Mouse (Mus musculus) myocyte (in vitro differentiated cells): ENCODE measurements around the gene Ift88. TPM values are rescaled to one million over a fixed set of nuclear protein-coding genes. Genes with fewer than 3 reads are reported as not detected.

Experiments used
- H3K27me3 ChIP-seq: one replicate; pipeline ENCODE4 v1.6.1; 2011; ENCODE audit not compliant: control insufficient read depth, insufficient read depth, insufficient read length
- H3K36me3 ChIP-seq: one replicate; pipeline ENCODE4 v1.6.1; 2011; ENCODE audit not compliant: control insufficient read depth, insufficient read depth
- H3K4me2 ChIP-seq: one replicate; pipeline ENCODE4 v1.6.1; 2011; ENCODE audit warnings: low read depth, control low read depth
- H3K4me3 ChIP-seq: one replicate; pipeline ENCODE4 v1.5.1; 2011; ENCODE audit warnings: mild to moderate bottlenecking, control low read depth, moderate library complexity
- H3K79me2 ChIP-seq: one replicate; pipeline ENCODE4 v1.6.1; 2011; ENCODE audit not compliant: control insufficient read depth, insufficient read depth
- H3ac ChIP-seq: one replicate; pipeline ENCODE4 v1.6.1; 2011; ENCODE audit not compliant: control insufficient read depth, insufficient read length
- CEBPB ChIP-seq: IDR thresholded peaks from 2 replicates; pipeline ENCODE4 v1.6.1; 2011; ENCODE audit warnings: mild to moderate bottlenecking, moderate library complexity; ENCODE audit not compliant: poor library complexity, insufficient read depth, severe bottlenecking
- E2F4 ChIP-seq: IDR thresholded peaks from one replicate; pipeline ENCODE4 v1.6.1; 2011; ENCODE audit warnings: mild to moderate bottlenecking, control low read depth, moderate library complexity; ENCODE audit not compliant: insufficient read depth
- MAX ChIP-seq: IDR thresholded peaks from one replicate; pipeline ENCODE4 v1.6.1; 2011; ENCODE audit warnings: low read depth, mild to moderate bottlenecking, control low read depth
- MYOD1 ChIP-seq, 3 experiments: IDR thresholded peaks; one replicate each; pipeline ENCODE4 v1.6.1; 2011; ENCODE audit warnings: control low read depth in 2 of 3, low read depth in 2 of 3, mild to moderate bottlenecking in 2 of 3, moderate library complexity in 1 of 3; ENCODE audit not compliant: insufficient read length in 2 of 3, control insufficient read depth in 1 of 3
- MYOG ChIP-seq, 3 experiments: IDR thresholded peaks; one replicate each; pipeline ENCODE4 v1.6.1; 2011; ENCODE audit warnings: control low read depth in 2 of 3, low read depth in 2 of 3, mild to moderate bottlenecking in 2 of 3; ENCODE audit not compliant: insufficient read length in 2 of 3, control insufficient read depth in 1 of 3, insufficient read depth in 1 of 3
- POLR2A ChIP-seq: IDR thresholded peaks from one replicate; pipeline ENCODE4 v1.6.1; 2011; ENCODE audit warnings: low read depth, mild to moderate bottlenecking, control low read depth, moderate library complexity; ENCODE audit not compliant: insufficient read length
- POLR2AphosphoS2 ChIP-seq: IDR thresholded peaks from one replicate; pipeline ENCODE4 v1.6.1; 2011; ENCODE audit warnings: low read depth, control low read depth; ENCODE audit not compliant: insufficient read length
- REST ChIP-seq: IDR thresholded peaks from one replicate; pipeline ENCODE4 v1.6.1; 2011; ENCODE audit warnings: mild to moderate bottlenecking, control low read depth, moderate library complexity; ENCODE audit not compliant: insufficient read depth, insufficient read length
- SRF ChIP-seq: IDR thresholded peaks from one replicate; pipeline ENCODE4 v1.6.1; 2011; ENCODE audit warnings: low read depth; ENCODE audit not compliant: control insufficient read depth, insufficient read length
- TCF12 ChIP-seq: IDR thresholded peaks from one replicate; pipeline ENCODE4 v1.6.1; 2011; ENCODE audit warnings: mild to moderate bottlenecking, control low read depth; ENCODE audit not compliant: poor library complexity, insufficient read depth, severe bottlenecking
- TCF3 ChIP-seq: IDR thresholded peaks from one replicate; pipeline ENCODE4 v1.6.1; 2011; ENCODE audit warnings: low read depth, control low read depth; ENCODE audit not compliant: insufficient read length
- USF1 ChIP-seq: IDR thresholded peaks from one replicate; pipeline ENCODE4 v1.6.1; 2011; ENCODE audit warnings: low read depth, mild to moderate bottlenecking, control low read depth, moderate library complexity
- polyA plus RNA-seq: library from polyadenylated mRNA; unstranded; fragments of >200 nt; fragmentation: generic; extraction: Trizol; gene quantifications from one replicate; pipeline ENCODE4 v1.2.1, GENCODE M21; 2012; ENCODE audit warnings: missing spikeins

Ift88 gene
- polyA plus RNA-seq, 1 experiment, result 2.8 TPM

DNA sequence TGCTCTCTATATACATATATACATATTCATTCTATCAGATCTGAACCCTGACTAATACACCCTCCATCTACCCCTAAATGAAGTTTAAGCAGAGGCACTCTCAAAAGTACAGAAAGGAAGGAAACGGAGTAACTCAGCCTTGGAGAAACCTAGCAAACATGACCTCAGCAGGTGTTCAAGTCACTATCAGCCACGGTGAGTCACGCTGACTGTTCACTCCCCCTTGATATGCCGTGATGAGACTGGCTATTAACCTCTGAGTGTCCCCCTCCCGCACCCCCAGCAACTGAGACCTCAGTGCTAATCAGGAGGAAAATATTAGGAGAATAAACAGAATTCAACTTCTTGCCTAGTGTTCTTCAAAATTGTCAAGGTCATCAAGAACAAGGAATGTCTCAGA lies 38.2 kb upstream of the Ift88 start:
- no peak overlapping the region for H3K4me3 ChIP-seq
- H3K36me3 ChIP-seq, result no peaks in the 10 kb centered on the region
- no peak for TF ChIP-seq REST
- TF ChIP-seq TCF12, result no peak
- TF ChIP-seq MAX, result no peak
- TF ChIP-seq E2F4, result no peak
- no peak for TF ChIP-seq POLR2AphosphoS2
- TF ChIP-seq USF1, result no peak
- TF ChIP-seq MYOG (IDR thresholded peaks at IDR 0.05; ENCODE audit: control insufficient read depth in 1 of 3, insufficient read depth in 1 of 3, insufficient read length in 2 of 3, low read depth in 2 of 3), result no peak
- no peak for TF ChIP-seq MYOD1 (IDR thresholded peaks at IDR 0.05; ENCODE audit: control insufficient read depth in 1 of 3, insufficient read length in 2 of 3, low read depth in 2 of 3)
- no peak for TF ChIP-seq CEBPB
- no peak for TF ChIP-seq POLR2A
- no peak for TF ChIP-seq SRF
- TF ChIP-seq TCF3, result no peak
- no peak overlapping the region for H3K4me2 ChIP-seq
- H3K79me2 ChIP-seq, result no peaks in the 10 kb centered on the region
- H3ac ChIP-seq, result no peak overlapping the region
- H3K27me3 ChIP-seq, result peaks cover 11% of the 10 kb centered on the region

DNA sequence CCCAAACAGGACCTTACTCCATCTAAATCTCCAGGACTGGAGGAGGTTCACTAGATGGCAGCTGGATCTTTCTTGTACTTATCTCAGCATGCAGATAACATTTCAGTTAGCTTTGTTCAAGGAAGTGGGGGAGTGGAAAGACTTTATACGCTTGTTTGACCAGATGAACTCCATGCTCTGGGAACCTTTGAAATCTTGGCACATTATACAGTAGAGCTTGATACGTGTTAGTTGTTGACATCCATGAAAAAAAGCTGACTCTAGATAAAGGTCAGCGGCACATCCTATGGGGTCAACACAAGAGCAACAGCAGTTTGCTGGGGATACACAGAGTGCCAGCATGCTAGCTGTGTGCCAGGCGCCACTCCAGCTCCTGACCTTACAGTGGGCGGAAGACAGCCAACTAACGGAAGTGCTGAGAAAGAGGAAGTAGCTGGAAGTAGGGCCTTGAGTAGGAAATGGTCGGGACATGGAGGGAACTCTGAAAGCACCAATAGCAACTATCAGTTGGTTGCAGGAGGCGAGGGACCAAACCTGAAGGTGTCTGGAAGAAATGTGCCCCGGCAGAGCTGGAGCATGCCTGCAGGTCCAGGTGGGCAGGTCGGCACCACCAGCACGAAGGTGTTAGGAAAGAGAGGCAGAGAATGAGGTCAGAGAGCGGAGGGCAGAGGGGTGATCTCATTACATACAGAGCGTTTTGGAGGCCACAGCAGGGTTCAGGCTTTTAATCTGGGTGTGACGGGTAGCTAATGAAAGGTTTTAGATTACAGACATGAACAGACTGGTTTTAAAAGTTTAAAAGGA lies 36.9 kb upstream of the Ift88 start:
- H3K4me3 ChIP-seq, result no peak overlapping the region
- no peak overlapping the region for H3ac ChIP-seq
- no peaks in the 10 kb centered on the region for H3K79me2 ChIP-seq
- TF ChIP-seq E2F4 (no peak), MYOG (IDR thresholded peaks at IDR 0.05; ENCODE audit: control insufficient read depth in 1 of 3, insufficient read depth in 1 of 3, insufficient read length in 2 of 3, low read depth in 2 of 3) (no peak), TCF3 (no peak), REST (no peak), SRF (no peak), POLR2A (no peak), TCF12 (no peak), MAX (no peak), CEBPB (no peak), MYOD1 (IDR thresholded peaks at IDR 0.05; ENCODE audit: control insufficient read depth in 1 of 3, insufficient read length in 2 of 3, low read depth in 2 of 3) (no peak), USF1 (no peak), POLR2AphosphoS2 (no peak)
- no peaks in the 10 kb centered on the region for H3K36me3 ChIP-seq
- H3K4me2 ChIP-seq, result no peak overlapping the region
- H3K27me3 ChIP-seq, result peaks cover 11% of the 10 kb centered on the region

DNA sequence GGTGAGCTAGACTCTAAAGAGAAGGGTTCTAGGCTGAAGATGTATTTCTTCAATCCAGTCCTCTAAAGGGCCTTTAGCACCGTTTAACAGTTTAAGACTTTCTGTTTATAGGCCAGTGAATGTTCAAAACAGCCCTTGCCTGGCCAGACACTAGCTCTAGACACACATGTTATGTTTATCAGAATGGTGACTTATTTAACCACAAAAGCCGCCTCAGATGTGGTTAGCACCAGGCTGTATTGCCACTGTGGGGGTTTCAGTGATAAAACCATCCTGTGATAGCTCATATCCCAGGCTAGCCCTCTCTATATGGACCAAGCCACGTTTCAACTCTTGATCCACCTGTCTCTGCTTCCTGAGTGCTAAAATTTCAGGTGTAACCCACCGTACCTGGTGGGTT lies 32.2 kb upstream of the Ift88 start:
- H3K27me3 ChIP-seq, result peaks cover 8% of the 10 kb centered on the region
- H3K79me2 ChIP-seq, result no peaks in the 10 kb centered on the region
- no peak for TF ChIP-seq MYOD1 (IDR thresholded peaks at IDR 0.05; ENCODE audit: control insufficient read depth in 1 of 3, insufficient read length in 2 of 3, low read depth in 2 of 3)
- no peak for TF ChIP-seq POLR2A
- no peak for TF ChIP-seq POLR2AphosphoS2
- TF ChIP-seq CEBPB, result no peak
- no peak for TF ChIP-seq E2F4
- TF ChIP-seq USF1, result no peak
- TF ChIP-seq MYOG (IDR thresholded peaks at IDR 0.05; ENCODE audit: control insufficient read depth in 1 of 3, insufficient read depth in 1 of 3, insufficient read length in 2 of 3, low read depth in 2 of 3), result no peak
- no peak for TF ChIP-seq TCF12
- TF ChIP-seq MAX, result no peak
- TF ChIP-seq SRF, result no peak
- TF ChIP-seq REST, result no peak
- no peak for TF ChIP-seq TCF3
- no peak overlapping the region for H3ac ChIP-seq
- H3K4me3 ChIP-seq, result no peak overlapping the region
- no peaks in the 10 kb centered on the region for H3K36me3 ChIP-seq
- H3K4me2 ChIP-seq, result no peak overlapping the region

DNA sequence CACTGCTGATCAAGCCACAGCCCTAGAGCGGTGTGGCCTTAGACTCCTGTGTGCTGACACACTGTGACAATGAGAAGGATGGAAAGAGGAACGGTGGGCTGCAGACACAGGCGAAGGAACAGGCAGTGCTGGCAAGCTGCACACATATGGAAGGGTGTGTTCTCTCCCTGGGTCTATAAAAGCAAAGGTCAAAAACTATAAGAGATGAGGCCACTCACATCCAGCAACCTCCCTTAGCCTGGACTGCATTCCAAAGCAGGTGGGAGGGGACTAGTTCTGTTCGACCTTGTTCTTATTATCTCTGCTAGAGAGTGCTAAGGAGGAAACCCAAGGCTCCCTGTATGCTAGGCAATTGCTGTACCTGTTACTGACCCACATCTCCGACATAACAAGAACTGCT lies 31.6 kb upstream of the Ift88 start:
- no peaks in the 10 kb centered on the region for H3K36me3 ChIP-seq
- no peaks in the 10 kb centered on the region for H3K79me2 ChIP-seq
- no peak overlapping the region for H3ac ChIP-seq
- H3K4me3 ChIP-seq, result no peak overlapping the region
- no peak for TF ChIP-seq POLR2A
- no peak for TF ChIP-seq MAX
- TF ChIP-seq CEBPB, result no peak
- no peak for TF ChIP-seq TCF3
- no peak for TF ChIP-seq POLR2AphosphoS2
- no peak for TF ChIP-seq MYOG (IDR thresholded peaks at IDR 0.05; ENCODE audit: control insufficient read depth in 1 of 3, insufficient read depth in 1 of 3, insufficient read length in 2 of 3, low read depth in 2 of 3)
- no peak for TF ChIP-seq USF1
- TF ChIP-seq E2F4, result no peak
- TF ChIP-seq TCF12, result no peak
- TF ChIP-seq MYOD1 (IDR thresholded peaks at IDR 0.05; ENCODE audit: control insufficient read depth in 1 of 3, insufficient read length in 2 of 3, low read depth in 2 of 3), result no peak
- no peak for TF ChIP-seq SRF
- TF ChIP-seq REST, result no peak
- no peak overlapping the region for H3K4me2 ChIP-seq
- peaks cover 8% of the 10 kb centered on the region for H3K27me3 ChIP-seq
